Mouse (Mus musculus) olfactory bulb, adult 2 months (tissue): ENCODE results near the gene Ptger1. TPM values are rescaled to one million over a fixed set of nuclear protein-coding genes. Genes with fewer than 3 reads are reported as not detected.

Experiments
- H3K27ac ChIP-seq: fragments of 200-500 bp; 2 replicates; pipeline ENCODE4 v1.5.1; 2012; ENCODE audit warnings: low read depth, low read length; ENCODE audit not compliant: insufficient read depth
- H3K4me1 ChIP-seq: fragments of 200-500 bp; 2 replicates; pipeline ENCODE4 v1.6.1; 2012; ENCODE audit warnings: low read length; ENCODE audit not compliant: control insufficient read depth, insufficient read depth
- H3K4me3 ChIP-seq: fragments of 200-500 bp; 2 replicates; pipeline ENCODE4 v1.5.1; 2012; ENCODE audit warnings: mild to moderate bottlenecking, low read depth, low read length, moderate library complexity; ENCODE audit not compliant: insufficient read depth
- CTCF ChIP-seq: fragments of 200-500 bp; IDR thresholded peaks from 2 replicates; pipeline ENCODE4 v1.5.1; 2012; ENCODE audit warnings: low read depth, mild to moderate bottlenecking, low read length, moderate library complexity; ENCODE audit not compliant: insufficient read depth
- POLR2A ChIP-seq: fragments of 200-500 bp; IDR thresholded peaks from 2 replicates; pipeline ENCODE4 v1.6.1; 2012; ENCODE audit warnings: mild to moderate bottlenecking, low read depth, low read length, moderate library complexity; ENCODE audit not compliant: insufficient read depth
- WGBS: fragments of 180-500 bp; shearing (Covaris S2); methylation state at CpG from one replicate; pipeline ENCODE4 v1.1.7; 2018; 5-methylcytosine and 5-hydroxymethylcytosine counted together
- polyA plus RNA-seq: library from polyadenylated mRNA; stranded (reverse); fragments of >200 nt; gene quantifications from 2 replicates; pipeline ENCODE4 v1.2.4, GENCODE M21; 2012; ENCODE audit warnings: low replicate concordance; ENCODE audit not compliant: missing spikeins, insufficient read depth, insufficient read length

Ptger1 gene
- polyA plus RNA-seq, 1 experiment, result not detected

- H3K27ac ChIP-seq, result 0 out of 2 replicates have a peak within 1 kb of the TSS, but pooled peaks have one; percentile 10
- under 1% methylated on average over 85 of the region's 85 CpGs for WGBS
- TF ChIP-seq POLR2A, result peak; percentile 74
- 0 out of 2 replicates have a peak, but pooled peaks have one; percentile 12 for TF ChIP-seq CTCF
Measured at GRCm38 (mm10) chr8:83698661-83699453, 32.4 kb downstream of the Ptger1 start, which contains the start of gene Pkn1. Gene Pkn1 (minus strand): TSS chr8:83699179.

GRCm38 (mm10) chr8:83699566-83699965 lies 33.1 kb downstream of the Ptger1 start:
- Histone ChIP-seq H3K4me3 (peak overlapping the region; percentile 79), H3K27ac (no peak overlapping the region), H3K4me1 (peaks cover 24% of the 10 kb centered on the region)
- no peak for TF ChIP-seq POLR2A
- no peak for TF ChIP-seq CTCF
- 44% methylated on average over 9 of the region's 9 CpGs for WGBS

More at GRCm38 (mm10) chr8:83698661-83699453, 32.4 kb downstream of the Ptger1 start, which contains the start of gene Pkn1:
- H3K4me1 ChIP-seq, result peaks cover 25% of the 10 kb centered on the region
- H3K4me3 ChIP-seq, result peak within 1 kb of the TSS; percentile 79

- TF ChIP-seq POLR2A (no peak), CTCF (no peak)
- Histone ChIP-seq H3K4me3 (no peak overlapping the region), H3K4me1 (peaks cover 24% of the 10 kb centered on the region), H3K27ac (no peak overlapping the region)
- 73% methylated on average over 9 of the region's 9 CpGs for WGBS
Measured at GRCm38 (mm10) chr8:83700423-83701085, 34.1 kb downstream of the Ptger1 start.

- WGBS, result 80% methylated on average over 4 of the region's 4 CpGs
- no peak for TF ChIP-seq CTCF
- Histone ChIP-seq H3K27ac (no peak overlapping the region), H3K4me1 (peaks cover 4% of the 10 kb centered on the region), H3K4me3 (no peak overlapping the region)
Measured at GRCm38 (mm10) chr8:83703426-83703825, 36.9 kb downstream of the Ptger1 start.

- WGBS, result 71% methylated on average over 5 of the region's 5 CpGs
- H3K4me3 ChIP-seq, result no peak overlapping the region
- no peaks in the 10 kb centered on the region for H3K4me1 ChIP-seq
- TF ChIP-seq CTCF (no peak), POLR2A (no peak)
- no peak overlapping the region for H3K27ac ChIP-seq
Measured at GRCm38 (mm10) chr8:83706411-83706810, 39.9 kb downstream of the Ptger1 start.

GRCm38 (mm10) chr8:83707554-83707953 lies 41.1 kb downstream of the Ptger1 start:
- Histone ChIP-seq H3K4me3 (no peak overlapping the region), H3K4me1 (no peaks in the 10 kb centered on the region), H3K27ac (no peak overlapping the region)
- no peak for TF ChIP-seq POLR2A
- no peak for TF ChIP-seq CTCF
- 64% methylated on average over 8 of the region's 8 CpGs for WGBS

- Histone ChIP-seq H3K27ac (no peak overlapping the region), H3K4me3 (peak overlapping the region; percentile 57), H3K4me1 (no peaks in the 10 kb centered on the region)
- no peak for TF ChIP-seq CTCF
- TF ChIP-seq POLR2A, result no peak
- WGBS, result 16% methylated on average over 8 of the region's 8 CpGs
Measured at GRCm38 (mm10) chr8:83714676-83715030, 48.2 kb downstream of the Ptger1 start.

GRCm38 (mm10) chr8:83715031-83715690 lies 48.7 kb downstream of the Ptger1 start, which contains the start of gene Ddx39:
Gene Ddx39 (plus strand): TSS chr8:83715177.
- Histone ChIP-seq H3K4me1 (no peaks in the 10 kb centered on the region), H3K27ac (peak within 1 kb of the TSS; percentile 23; the same call in 1 of the 2 replicates), H3K4me3 (peak within 1 kb of the TSS; percentile 57)
- TF ChIP-seq POLR2A (peak; percentile 88), CTCF (no peak)
- WGBS, result 0% methylated on average over 63 of the region's 63 CpGs

GRCm38 (mm10) chr8:83715771-83716170 lies 49.3 kb downstream of the Ptger1 start:
- no peak overlapping the region for H3K27ac ChIP-seq
- WGBS, result under 1% methylated on average over 17 of the region's 17 CpGs
- TF ChIP-seq CTCF (no peak), POLR2A (no peak)

More at GRCm38 (mm10) chr8:83715771-83716170, 49.3 kb downstream of the Ptger1 start:
- peak overlapping the region; percentile 57 for H3K4me3 ChIP-seq
- H3K4me1 ChIP-seq, result no peaks in the 10 kb centered on the region
